Mouse (Mus musculus) hematopoietic stem cell, adult 5-6 weeks (primary cell): Measurements from ENCODE around the gene Optc. TPM values are rescaled to one million over a fixed set of nuclear protein-coding genes. Genes with fewer than 3 reads are reported as not detected.

Source experiments
- ATAC-seq, 2 experiments: fragments of 125-278 bp in 1 of 2; replicated peaks in 1 of 2; 2 replicates each; pipeline ENCODE4 v1.8.0; 2016 to 2017; ENCODE audit warnings: inconsistent platforms in 2 of 2, mild to moderate bottlenecking in 2 of 2, moderate number of reproducible peaks in 2 of 2, low read depth in 1 of 2, moderate TSS enrichment in 1 of 2; ENCODE audit not compliant: low FRiP score in 2 of 2, poor library complexity in 2 of 2, severe bottlenecking in 2 of 2, insufficient read depth in 1 of 2, low TSS enrichment in 1 of 2
- total RNA-seq: library from RNA; stranded (forward); fragments of 172-1452, 232-1000 nt; gene quantifications from 2 replicates; pipeline ENCODE4 v1.2.3, GENCODE M21; 2017

The Optc gene
- total RNA-seq, 1 experiment from 2014 or later, result not detected

GRCm38 (mm10) chr1:133859821-133860711 is 47.7 kb downstream of the Optc start:
- no peak for ATAC-seq

- ATAC-seq, result no peak
Measured at GRCm38 (mm10) chr1:133859257-133859656, 48.5 kb downstream of the Optc start.

- no peak for ATAC-seq
Measured at GRCm38 (mm10) chr1:133857781-133858180, 50.0 kb downstream of the Optc start.

GRCm38 (mm10) chr1:133857171-133857570 is 50.6 kb downstream of the Optc start:
- ATAC-seq, result no peak

- ATAC-seq, result no peak
Measured at GRCm38 (mm10) chr1:133856655-133857054, 51.1 kb downstream of the Optc start.

- peak; percentile 59 to 72 for ATAC-seq
Measured at GRCm38 (mm10) chr1:133856133-133856541, 51.7 kb downstream of the Optc start.

- ATAC-seq, result no peak
Measured at GRCm38 (mm10) chr1:133855274-133856017, 52.4 kb downstream of the Optc start.

- peak in 1 of 2 experiments; percentile 16; a peak in 1 of 4 replicates for ATAC-seq
Measured at GRCm38 (mm10) chr1:133854421-133855273, 53.2 kb downstream of the Optc start.

Other genes with a start within 250 kb of the Optc start
- 19.5 and 28.8 TPM in 2 replicates for gene Zbed6, start 247.1 kb downstream of the Optc start, total RNA-seq
- gene Gm38394, start 246.7 kb downstream of the Optc start, total RNA-seq, result 10.0 and 12.3 TPM in 2 replicates
- 45.8 and 50.6 TPM in 2 replicates for gene Lax1, start 217.9 kb downstream of the Optc start, total RNA-seq
- gene Atp2b4, start 107.0 kb downstream of the Optc start, total RNA-seq, result 82.1 and 116 TPM in 2 replicates
- gene Prelp, start 13.4 kb upstream of the Optc start, total RNA-seq, result not detected in 2 replicates
- gene Fmod, start 129.3 kb upstream of the Optc start, total RNA-seq, result not detected in 2 replicates
- gene Btg2, start 171.1 kb upstream of the Optc start, total RNA-seq, result 141 and 174 TPM in 2 replicates
- 0.25 TPM in 1 of 2 replicates, not detected in the other for gene Chit1, start 203.2 kb upstream of the Optc start, total RNA-seq